Mouse (Mus musculus) liver, postnatal 0 days (tissue): Measurements from ENCODE around the gene Pgls.

Experiments
- CTCF ChIP-seq: sonication (generic); IDR thresholded peaks from 2 replicates; pipeline ENCODE4 v1.5.1; 2016; ENCODE audit warnings: antibody characterized with exemption, low read depth
- EP300 ChIP-seq: IDR thresholded peaks from 2 replicates; pipeline ENCODE4 v1.6.1; 2016; ENCODE audit warnings: antibody characterized with exemption, low read depth, mild to moderate bottlenecking

DNA sequence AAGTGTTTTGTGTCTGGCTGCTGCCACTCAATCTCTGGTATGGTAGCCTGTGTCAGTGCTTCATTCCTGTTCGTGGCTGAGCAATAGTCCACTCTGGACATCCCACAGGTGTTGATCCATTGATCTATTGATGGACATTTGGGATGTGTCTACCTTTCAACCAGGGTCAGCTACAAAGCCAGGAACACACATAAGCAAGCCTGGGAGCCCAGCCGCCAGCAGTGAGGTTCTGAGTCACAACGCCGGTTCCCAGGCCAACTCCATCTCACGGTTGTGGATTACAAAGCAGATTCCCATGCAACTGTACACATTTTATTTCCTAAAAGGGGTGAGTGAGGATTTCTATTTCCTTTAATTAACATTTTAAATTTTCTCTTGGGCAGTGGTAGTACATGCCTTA lies 31.2 kb upstream of the Pgls start:
- no peak for TF ChIP-seq CTCF
- no peak for TF ChIP-seq EP300
